Mouse (Mus musculus) adrenal gland, postnatal 10 days (tissue): ENCODE data around the gene Azi2. TPM values are rescaled to one million over a fixed set of nuclear protein-coding genes. Genes with fewer than 3 reads are reported as not detected.

Source experiments
- DNase-seq: peaks from one replicate; pipeline ENCODE4 v3.0.0; 2021; ENCODE audit warnings: mixed read lengths
- long read RNA-seq, 2 experiments: library from polyadenylated mRNA; stranded (forward); transcript quantifications; one replicate each; pipeline ENCODE4 v2.0.0; 2021
- total RNA-seq, 2 experiments: library from RNA; stranded (reverse); gene quantifications; 2 replicates each; pipeline ENCODE4 v1.2.3; 2021

Gene Azi2
- total RNA-seq: 10 to 100 TPM; 69.0 to 69.9 TPM
- long read RNA-seq, experiment 1, transcript Azi2-201 (8 exons, 3,396 nt): major isoform, 51 of 93 reads
- long read RNA-seq, experiment 1, partial matches to known transcripts: 10 of 93 reads
- long read RNA-seq, experiment 1, other reads (novel, unspliced or antisense): 28 of 93 reads
- long read RNA-seq, experiment 2, transcript Azi2-201 (8 exons, 3,396 nt): major isoform, 33 of 55 reads
- long read RNA-seq, experiment 2, partial matches to known transcripts: 4 of 55 reads
- long read RNA-seq, experiment 2, other reads (novel, unspliced or antisense): 16 of 55 reads

- DNase-seq: peak; percentile 99
Observed at GRCm38 (mm10) chr9:118040218-118041021, at the start of gene Azi2. Azi2 (plus strand) TSS chr9:118040499.

- no peak for DNase-seq
Observed at GRCm38 (mm10) chr9:117996631-117997030, 43.7 kb upstream of the Azi2 start.

- DNase-seq: no peak
Observed at GRCm38 (mm10) chr9:118001488-118001887, 38.8 kb upstream of the Azi2 start.

GRCm38 (mm10) chr9:118003218-118003886 lies 36.9 kb upstream of the Azi2 start:
- no peak for DNase-seq

GRCm38 (mm10) chr9:118003937-118004336 lies 36.4 kb upstream of the Azi2 start:
- DNase-seq: no peak

GRCm38 (mm10) chr9:118012928-118013327 lies 27.4 kb upstream of the Azi2 start:
- DNase-seq: no peak

GRCm38 (mm10) chr9:118024966-118025365 lies 15.3 kb upstream of the Azi2 start:
- no peak for DNase-seq

- DNase-seq: no peak
Observed at GRCm38 (mm10) chr9:118029490-118029889, 10.8 kb upstream of the Azi2 start.

GRCm38 (mm10) chr9:118030252-118030651 lies 10.0 kb upstream of the Azi2 start:
- DNase-seq: no peak

- no peak for DNase-seq
Observed at GRCm38 (mm10) chr9:118031694-118032093, 8.6 kb upstream of the Azi2 start.

- no peak for DNase-seq
Observed at GRCm38 (mm10) chr9:118034990-118035389, 5.3 kb upstream of the Azi2 start.

GRCm38 (mm10) chr9:118041022-118041400 lies 712 bp downstream of the Azi2 start:
- no peak for DNase-seq

- DNase-seq: no peak
Observed at GRCm38 (mm10) chr9:118041646-118042045, 1.3 kb downstream of the Azi2 start.

GRCm38 (mm10) chr9:118042738-118043137 lies 2.4 kb downstream of the Azi2 start:
- DNase-seq: no peak

GRCm38 (mm10) chr9:118043581-118043980 lies 3.3 kb downstream of the Azi2 start:
- DNase-seq: no peak

GRCm38 (mm10) chr9:118045011-118045533 lies 4.8 kb downstream of the Azi2 start:
- DNase-seq: no peak

- no peak for DNase-seq
Observed at GRCm38 (mm10) chr9:118053286-118053685, 13.0 kb downstream of the Azi2 start.

GRCm38 (mm10) chr9:118059101-118059500 lies 18.8 kb downstream of the Azi2 start:
- no peak for DNase-seq

- DNase-seq: no peak
Observed at GRCm38 (mm10) chr9:118070442-118070841, 30.1 kb downstream of the Azi2 start.

GRCm38 (mm10) chr9:118071337-118071736 lies 31.0 kb downstream of the Azi2 start:
- DNase-seq: no peak

GRCm38 (mm10) chr9:118072101-118072500 lies 31.8 kb downstream of the Azi2 start:
- no peak for DNase-seq

- no peak for DNase-seq
Observed at GRCm38 (mm10) chr9:118073358-118073757, 33.1 kb downstream of the Azi2 start.
